Mouse (Mus musculus): ENCODE measurements around the gene Relt.

Gene Relt

DNA sequence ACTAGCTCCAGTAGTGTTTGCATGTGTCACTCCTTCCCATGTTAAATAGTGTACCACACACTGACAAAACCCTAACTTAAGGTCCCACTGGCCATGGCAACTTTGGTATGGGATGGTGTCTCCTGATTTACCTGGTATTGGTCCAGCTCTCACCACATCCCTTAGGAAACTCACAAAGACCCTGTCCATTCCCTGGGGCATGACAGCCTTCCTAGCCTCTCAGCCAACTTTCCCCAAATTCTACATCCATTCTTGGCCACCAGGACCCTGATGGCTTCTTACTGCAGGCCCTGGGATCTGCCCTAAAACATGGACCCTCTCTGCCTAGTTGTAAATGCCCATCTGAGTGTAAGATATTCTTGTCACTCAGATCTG is 18.2 kb downstream of the Relt start:
- DNase-seq (ENCODE audit: low spot score) = no peak

- DNase-seq (ENCODE audit: low spot score) = no peak
Observed at GRCm38 (mm10) chr7:100844385-100845025, 18.7 kb downstream of the Relt start.

- no peak for DNase-seq (ENCODE audit: low spot score)
Observed at GRCm38 (mm10) chr7:100843866-100844265, 19.4 kb downstream of the Relt start.

DNA sequence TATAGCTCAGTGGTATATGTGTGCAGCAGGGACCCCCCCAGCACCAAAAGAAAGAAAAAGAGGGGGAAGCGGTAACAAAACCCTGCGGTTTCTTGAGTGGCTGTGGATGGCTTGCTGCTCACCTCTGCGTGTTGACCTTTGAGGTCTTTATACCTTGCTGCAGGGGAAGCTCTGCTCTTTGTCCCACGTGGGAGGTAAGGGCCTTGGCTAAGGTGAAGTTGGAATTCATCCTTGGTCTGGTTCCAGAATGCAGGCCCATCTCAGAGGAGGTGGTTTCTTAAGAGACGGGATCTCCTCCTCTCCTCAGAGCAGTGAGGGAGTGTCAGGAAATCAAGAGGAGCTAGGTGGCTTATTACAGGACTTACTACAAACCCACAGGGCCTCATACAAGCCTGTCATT is 21.1 kb downstream of the Relt start:
- no peak for DNase-seq (ENCODE audit: low spot score)

DNA sequence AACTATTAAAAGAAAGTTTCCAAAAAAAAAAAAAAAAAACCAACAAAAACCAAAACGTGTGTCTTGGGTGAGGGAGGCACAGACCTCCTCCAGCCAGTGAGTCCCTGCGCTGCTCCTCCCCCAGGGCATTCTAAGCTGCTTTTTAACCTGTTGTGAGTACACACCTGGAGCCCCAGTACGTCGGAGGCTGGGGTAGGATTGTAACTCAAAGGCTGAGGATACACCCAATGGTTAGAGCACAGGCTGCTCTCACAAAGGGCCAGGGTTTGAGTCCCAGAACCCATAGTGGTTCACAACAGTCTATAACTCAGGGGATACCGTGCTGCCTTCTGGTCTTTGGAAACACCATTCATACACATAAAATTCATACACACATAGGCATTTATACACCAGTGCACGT is 21.6 kb downstream of the Relt start:
- no peak for DNase-seq (ENCODE audit: low spot score)

GRCm38 (mm10) chr7:100840906-100841305 is 22.3 kb downstream of the Relt start:
- no peak for DNase-seq (ENCODE audit: low spot score)

GRCm38 (mm10) chr7:100839632-100840402 is 23.4 kb downstream of the Relt start:
- DNase-seq (ENCODE audit: low spot score) = no peak

DNA sequence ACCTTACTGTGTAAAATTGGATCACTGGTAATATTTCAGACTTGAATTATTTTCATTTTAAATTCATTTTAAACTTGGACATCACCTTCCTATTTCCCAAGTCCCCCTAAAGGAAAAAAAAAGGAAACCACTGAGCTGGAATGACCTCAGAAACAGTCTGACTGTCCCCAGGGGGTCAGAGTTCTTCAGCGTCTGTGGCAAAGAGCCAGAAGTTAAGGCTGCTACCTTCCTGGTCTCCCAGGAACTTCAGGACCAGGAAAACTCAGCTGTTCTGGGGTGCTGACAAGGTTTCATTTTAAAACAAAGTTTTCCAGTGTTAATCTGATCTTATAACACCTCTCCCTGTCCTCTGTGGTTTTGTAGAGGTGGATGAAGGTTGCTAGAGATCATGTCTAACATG is 25.5 kb downstream of the Relt start:
- DNase-seq (ENCODE audit: low spot score) = no peak

DNA sequence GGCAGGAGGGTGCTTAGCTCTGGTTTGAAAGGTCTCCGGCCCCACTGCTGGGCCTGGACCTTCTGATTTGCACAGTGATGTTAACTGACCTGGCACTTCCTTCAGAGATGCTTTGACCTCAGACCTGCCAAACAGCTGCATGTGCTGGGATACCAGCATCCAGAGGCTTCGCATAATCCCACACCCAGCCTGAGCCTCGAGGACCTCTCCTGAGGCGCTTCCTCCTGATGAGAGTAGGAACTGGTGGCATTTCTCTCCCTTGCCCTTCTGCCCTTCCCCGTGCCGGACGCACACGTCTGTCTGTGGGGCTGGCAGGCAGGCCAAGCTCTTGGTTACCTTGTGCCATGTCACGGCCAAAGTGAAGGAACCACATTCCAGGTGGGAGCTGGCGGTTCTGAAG is 26.6 kb downstream of the Relt start:
- no peak for DNase-seq (ENCODE audit: low spot score)

GRCm38 (mm10) chr7:100835711-100836110 is 27.5 kb downstream of the Relt start:
- DNase-seq (ENCODE audit: low spot score) = no peak

GRCm38 (mm10) chr7:100835168-100835567 is 28.1 kb downstream of the Relt start:
- no peak for DNase-seq (ENCODE audit: low spot score)

DNA sequence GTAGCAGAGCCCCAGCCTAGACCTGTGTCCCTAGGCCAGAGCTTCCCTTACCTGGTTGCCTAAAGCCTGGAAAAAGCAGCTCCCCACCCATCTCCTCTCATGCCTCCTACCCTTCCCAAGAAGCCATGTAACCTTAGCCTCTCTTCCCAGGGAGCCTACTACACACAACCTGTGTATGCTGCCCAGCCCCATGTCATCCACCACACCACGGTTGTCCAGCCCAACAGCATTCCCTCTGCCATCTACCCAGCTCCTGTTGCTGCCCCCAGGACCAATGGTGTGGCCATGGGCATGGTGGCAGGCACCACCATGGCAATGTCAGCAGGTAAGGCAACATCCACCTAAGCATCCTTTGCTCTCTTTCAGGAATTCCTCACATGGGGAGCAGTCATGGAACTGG is 29.4 kb downstream of the Relt start:
- DNase-seq (ENCODE audit: low spot score) = no peak

GRCm38 (mm10) chr7:100828549-100828948 is 34.7 kb downstream of the Relt start:
- no peak for DNase-seq (ENCODE audit: low spot score)

GRCm38 (mm10) chr7:100824661-100825060 is 38.6 kb downstream of the Relt start:
- DNase-seq (ENCODE audit: low spot score) = no peak

- DNase-seq (ENCODE audit: low spot score) = no peak
Observed at GRCm38 (mm10) chr7:100818401-100819064, 44.7 kb downstream of the Relt start.

DNA sequence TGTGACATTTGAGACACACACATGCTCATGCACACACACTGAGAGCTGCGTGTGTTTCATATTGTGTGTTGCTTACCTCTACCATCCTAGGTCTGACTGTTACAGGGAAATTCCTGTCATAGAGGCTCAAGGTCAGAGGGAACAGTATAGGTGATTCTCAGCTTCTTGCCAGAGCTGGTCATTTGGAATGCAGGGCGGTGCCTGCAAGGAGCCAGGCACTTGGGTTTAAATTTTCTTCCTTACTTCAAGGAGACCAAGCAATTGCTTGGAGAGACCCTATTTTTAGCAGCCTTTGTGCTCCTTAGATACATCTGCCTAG is 45.8 kb downstream of the Relt start:
- DNase-seq (ENCODE audit: low spot score) = no peak

- DNase-seq (ENCODE audit: low spot score) = no peak
Observed at GRCm38 (mm10) chr7:100816759-100817441, 46.3 kb downstream of the Relt start.

DNA sequence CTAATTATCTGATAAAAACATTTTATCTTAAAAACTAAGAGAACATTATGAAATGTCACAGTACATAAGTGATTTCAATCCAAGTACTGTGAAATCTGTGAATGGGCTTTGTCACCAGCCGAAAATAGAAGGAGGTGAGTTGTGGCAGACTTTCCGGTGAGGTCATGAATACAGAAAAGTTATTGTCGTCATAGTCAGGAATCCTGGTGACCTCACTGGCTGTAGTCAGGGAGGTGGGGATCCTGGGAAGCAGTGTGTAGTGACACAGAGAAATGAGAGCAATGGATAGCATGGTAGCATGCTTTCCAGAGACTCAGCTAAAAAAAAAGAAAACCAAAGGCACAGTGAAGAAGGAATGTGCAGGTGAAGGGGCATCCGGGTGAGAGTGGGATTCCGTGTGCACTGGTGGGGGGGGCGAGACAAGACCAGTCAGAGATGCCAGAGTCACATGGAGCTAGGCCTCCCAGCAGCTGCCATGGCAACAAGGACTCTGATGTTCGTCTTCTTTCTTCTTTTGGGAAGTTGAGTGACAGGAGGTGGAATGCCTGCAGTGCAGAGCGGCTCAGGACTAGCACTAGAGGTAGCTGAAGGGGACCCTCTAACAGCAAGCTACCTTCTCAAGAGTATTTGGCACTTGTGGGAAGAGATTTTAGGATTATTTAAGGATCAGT is 47.2 kb downstream of the Relt start:
- DNase-seq (ENCODE audit: low spot score) = no peak

DNA sequence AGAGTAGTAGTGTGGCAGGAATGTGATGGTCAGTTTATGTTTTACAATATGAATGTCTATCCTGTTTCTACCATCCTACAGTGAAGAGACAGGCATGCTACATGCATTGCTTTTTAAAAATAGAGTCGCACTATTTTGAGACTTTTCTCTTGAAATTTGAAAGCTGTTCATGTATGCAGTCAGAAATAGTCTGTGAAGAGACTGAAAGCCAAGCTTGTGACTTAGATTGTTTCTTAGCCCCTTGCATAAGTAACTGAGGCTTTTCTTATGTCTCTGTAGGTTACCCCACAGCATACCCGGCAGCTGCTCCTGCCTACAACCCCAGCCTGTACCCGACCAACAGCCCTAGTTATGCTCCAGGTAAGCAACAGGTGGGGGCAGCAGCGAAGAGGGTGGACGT is 50.6 kb downstream of the Relt start:
- DNase-seq (ENCODE audit: low spot score) = no peak

DNA sequence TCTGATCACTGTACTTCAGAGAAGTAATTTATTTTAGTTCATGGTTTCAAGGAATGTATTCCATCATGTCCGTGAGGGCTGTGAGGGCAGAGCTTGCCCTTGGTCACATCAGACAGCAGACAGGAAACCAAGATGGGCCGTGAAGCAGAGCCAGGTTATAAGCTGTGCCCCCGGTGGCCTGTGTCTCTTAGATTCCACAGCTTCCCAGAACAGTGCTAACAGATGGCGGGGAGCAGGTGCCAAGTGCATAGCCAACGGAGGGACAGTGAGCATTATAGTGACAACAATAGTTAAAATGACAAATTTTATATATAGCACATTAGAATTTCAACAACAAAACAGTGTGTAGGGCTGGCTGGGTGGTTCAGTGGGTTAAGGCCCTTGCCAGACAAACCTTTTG is 51.3 kb downstream of the Relt start:
- DNase-seq (ENCODE audit: low spot score) = no peak

DNA sequence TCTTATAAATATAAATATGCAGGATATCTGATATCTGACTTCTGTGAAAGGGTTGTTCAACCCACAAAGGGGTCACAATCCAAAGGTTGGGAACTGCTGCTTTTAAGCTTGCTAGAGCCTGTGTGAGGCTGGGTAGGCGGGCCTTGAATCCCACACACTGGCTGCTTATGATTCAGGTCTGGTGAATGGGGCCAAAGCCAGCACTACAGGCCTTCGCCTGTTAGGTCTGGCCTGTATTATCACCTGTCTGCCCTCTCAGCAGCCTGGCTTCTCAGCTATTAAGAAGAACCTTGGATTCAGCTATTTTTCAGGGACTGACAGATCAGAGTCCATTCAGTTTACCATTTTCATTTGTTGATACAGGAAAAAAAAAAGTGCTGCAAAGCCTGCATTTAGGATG is 57.9 kb downstream of the Relt start:
- no peak for DNase-seq (ENCODE audit: low spot score)

GRCm38 (mm10) chr7:100798810-100799209 is 64.4 kb downstream of the Relt start:
- DNase-seq (ENCODE audit: low spot score) = no peak
